Mouse (Mus musculus) ES-Bruce4 (cell line): ENCODE data around the gene Adam15. TPM values are rescaled to one million over a fixed set of nuclear protein-coding genes. Genes with fewer than 3 reads are reported as not detected.
A peak's percentile ranks its signal among the peaks of the same experiment; 100 is the strongest.

Experiments
- H3K27ac ChIP-seq: 2 replicates; pipeline ENCODE4 v1.5.1; 2012; ENCODE audit warnings: low read length, inconsistent platforms; ENCODE audit not compliant: insufficient read depth
- H3K27me3 ChIP-seq: 2 replicates; pipeline ENCODE4 v1.6.1; 2012; ENCODE audit warnings: mild to moderate bottlenecking, low read length, inconsistent platforms; ENCODE audit not compliant: control insufficient read depth, poor library complexity, insufficient read depth, severe bottlenecking
- H3K36me3 ChIP-seq: 2 replicates; pipeline ENCODE4 v1.6.1; 2012; ENCODE audit warnings: inconsistent platforms, mild to moderate bottlenecking, low read length, moderate library complexity; ENCODE audit not compliant: control insufficient read depth, poor library complexity, insufficient read depth, severe bottlenecking
- H3K4me1 ChIP-seq: one replicate; pipeline ENCODE4 v1.8.1; 2011; ENCODE audit warnings: low read length; ENCODE audit not compliant: control insufficient read depth, insufficient read depth
- H3K4me3 ChIP-seq: 2 replicates; pipeline ENCODE4 v1.5.1; 2011; ENCODE audit warnings: low read depth, mild to moderate bottlenecking, low read length
- H3K9ac ChIP-seq: 2 replicates; pipeline ENCODE4 v1.6.1; 2012; ENCODE audit warnings: low read depth, mild to moderate bottlenecking, inconsistent platforms; ENCODE audit not compliant: poor library complexity, severe bottlenecking
- H3K9me3 ChIP-seq: replicated peaks from 2 replicates; pipeline ENCODE4 v1.6.1; 2012; ENCODE audit warnings: mild to moderate bottlenecking, low read length, inconsistent platforms; ENCODE audit not compliant: control insufficient read depth, poor library complexity, insufficient read depth, severe bottlenecking
- CTCF ChIP-seq: IDR thresholded peaks from one replicate; pipeline ENCODE4 v1.8.1; 2011; ENCODE audit warnings: low read depth, low read length
- EP300 ChIP-seq: IDR thresholded peaks from 2 replicates; pipeline ENCODE4 v1.6.1; 2011; ENCODE audit warnings: low read depth, low read length; ENCODE audit not compliant: insufficient read depth
- POLR2A ChIP-seq: IDR thresholded peaks from one replicate; pipeline ENCODE4 v1.8.1; 2011; ENCODE audit warnings: low read length; ENCODE audit not compliant: insufficient read depth
- polyA plus RNA-seq: library from polyadenylated mRNA; stranded (reverse); fragments of >200 nt; gene quantifications from 2 replicates; pipeline ENCODE4 v1.2.4, GENCODE M21; 2011; ENCODE audit warnings: low read depth; ENCODE audit not compliant: missing spikeins, insufficient read depth, insufficient read length

The Adam15 gene
- polyA plus RNA-seq, 1 experiment, result 25.2 TPM

GRCm38 (mm10) chr3:89394006-89394893 is 44.5 kb upstream of the Adam15 start, which contains the start of gene Zbtb7b:
Zbtb7b (minus strand) TSS chr3:89394776.
- Histone ChIP-seq H3K36me3 (no peaks in the 10 kb centered on the region), H3K27me3 (no peaks in the 10 kb centered on the region), H3K4me3 (peak within 1 kb of the TSS; percentile 84), H3K27ac (peak within 1 kb of the TSS; percentile 80), H3K9me3 (no peaks in the 10 kb centered on the region), H3K4me1 (peaks cover 2% of the 10 kb centered on the region), H3K9ac (peak within 1 kb of the TSS; percentile 52)
- TF ChIP-seq EP300, result peak; percentile 47; the same call in 1 of the 2 replicates
- no peak for TF ChIP-seq POLR2A

DNA sequence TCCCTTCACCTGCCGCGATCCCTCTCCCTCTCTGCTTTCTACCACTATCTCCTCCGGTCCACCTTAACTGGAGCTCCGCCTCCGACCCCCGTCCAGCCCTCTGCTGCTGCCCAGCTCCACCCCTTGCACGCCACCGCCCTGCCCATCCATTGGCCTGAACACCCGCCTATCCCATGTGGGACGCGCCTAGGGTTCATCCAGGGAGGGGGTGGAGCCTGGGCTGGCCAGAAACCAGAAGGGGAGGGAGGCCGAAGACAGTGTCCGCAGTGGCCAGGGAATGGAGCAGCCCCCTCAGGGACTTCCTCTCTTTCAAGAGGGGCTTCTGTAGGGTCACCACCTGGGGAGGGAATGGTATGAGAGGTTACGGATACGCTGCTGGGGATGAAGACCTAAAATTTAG is 43.8 kb upstream of the Adam15 start:
- Histone ChIP-seq H3K27me3 (no peaks in the 10 kb centered on the region), H3K4me1 (peaks cover 2% of the 10 kb centered on the region)

DNA sequence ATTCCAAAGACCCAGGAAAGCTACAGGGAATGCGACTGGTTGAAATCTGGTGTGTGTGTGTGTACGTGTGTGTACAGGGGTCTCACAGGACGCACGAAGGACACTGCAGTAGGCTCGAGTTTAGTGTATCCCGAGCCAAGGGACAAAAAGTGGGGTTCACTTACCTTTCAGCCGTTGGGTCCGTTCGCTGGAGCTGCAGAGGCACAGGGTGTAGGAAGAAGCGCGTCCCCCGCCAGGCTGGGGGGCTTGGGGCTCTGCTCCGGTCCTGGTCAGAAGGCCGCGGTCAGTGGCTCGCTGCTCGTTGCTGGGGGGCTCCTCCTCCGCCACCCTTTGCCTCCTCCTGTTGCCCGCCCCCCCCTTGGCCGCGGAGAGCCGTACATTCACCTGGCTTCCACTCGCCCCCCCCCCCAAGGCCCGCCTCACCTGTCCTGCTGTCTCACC is 43.1 kb upstream of the Adam15 start:
- H3K27me3 ChIP-seq, result no peaks in the 10 kb centered on the region

More for the DNA sequence above, 43.8 kb upstream of the Adam15 start:
- Histone ChIP-seq H3K9me3 (no peaks in the 10 kb centered on the region), H3K4me3 (peak overlapping the region; percentile 84), H3K9ac (peak overlapping the region; percentile 52), H3K36me3 (no peaks in the 10 kb centered on the region), H3K27ac (peak overlapping the region; percentile 80; the same call in 1 of the 2 replicates)
- no peak for TF ChIP-seq POLR2A
- peak; percentile 55; the same call in 1 of the 2 replicates for TF ChIP-seq EP300
- no peak for TF ChIP-seq CTCF

GRCm38 (mm10) chr3:89391663-89392511 is 42.1 kb upstream of the Adam15 start:
- H3K4me1 ChIP-seq, result peaks cover 2% of the 10 kb centered on the region
- TF ChIP-seq POLR2A, result no peak
- 0 out of 2 replicates have a peak, but pooled peaks have one; percentile 6 for TF ChIP-seq EP300
- H3K9ac ChIP-seq, result peak overlapping the region; percentile 89
- no peaks in the 10 kb centered on the region for H3K9me3 ChIP-seq
- H3K4me3 ChIP-seq, result peak overlapping the region; percentile 84
- H3K36me3 ChIP-seq, result no peaks in the 10 kb centered on the region
- H3K27me3 ChIP-seq, result no peaks in the 10 kb centered on the region
- no peak overlapping the region for H3K27ac ChIP-seq

More for the DNA sequence above, 43.1 kb upstream of the Adam15 start:
- Histone ChIP-seq H3K9ac (peak overlapping the region; percentile 89), H3K36me3 (no peaks in the 10 kb centered on the region), H3K27ac (no peak overlapping the region), H3K9me3 (no peaks in the 10 kb centered on the region), H3K4me3 (peak overlapping the region; percentile 84), H3K4me1 (peaks cover 2% of the 10 kb centered on the region)
- TF ChIP-seq EP300 (no peak), CTCF (no peak), POLR2A (no peak)

DNA sequence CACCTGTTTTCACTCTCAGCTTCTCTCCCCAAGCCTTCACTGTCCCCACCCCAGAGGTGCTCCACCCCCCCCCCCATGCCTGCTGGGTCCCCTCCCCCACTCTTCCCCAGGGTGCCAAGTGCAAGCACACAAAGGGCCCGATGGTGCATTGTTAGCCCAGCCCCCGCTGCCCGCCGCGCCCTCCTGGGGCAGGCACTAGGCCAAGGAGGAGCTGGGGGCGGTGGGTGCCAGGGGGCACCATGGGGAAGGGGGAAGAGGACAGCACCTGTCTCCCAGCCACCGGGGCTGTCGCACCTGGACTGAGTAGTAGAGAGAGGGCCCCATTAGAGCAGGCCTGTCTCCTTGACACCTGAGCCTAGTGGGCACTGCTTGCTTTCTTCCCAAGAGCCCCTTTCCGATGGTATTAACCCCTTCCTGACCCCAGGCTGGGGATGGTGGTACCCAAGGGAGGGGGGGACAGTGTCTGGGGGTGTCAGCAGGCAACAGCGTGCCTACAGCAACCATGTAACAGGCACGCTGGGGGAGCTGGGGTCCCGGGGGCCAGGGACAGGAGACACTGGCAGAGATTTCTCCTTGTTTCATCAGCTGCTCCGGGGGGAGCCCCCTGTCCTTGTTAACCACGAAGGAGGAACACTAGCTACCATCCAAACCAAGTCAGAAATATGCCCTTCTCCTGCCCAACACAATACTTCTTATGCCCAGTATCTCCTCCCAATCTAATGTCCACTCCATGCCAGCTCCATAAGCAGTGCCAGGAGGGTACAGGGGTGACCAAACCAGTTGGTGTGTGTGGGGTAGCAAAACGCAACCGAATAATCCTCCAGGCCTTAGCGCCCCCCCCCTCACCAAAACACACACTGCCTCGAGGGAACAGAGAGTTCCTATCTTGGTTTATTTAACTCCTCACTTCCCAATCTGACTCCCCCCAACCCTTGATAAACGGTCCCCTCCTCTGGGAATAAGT is 41.2 kb upstream of the Adam15 start:
- no peaks in the 10 kb centered on the region for H3K27me3 ChIP-seq
- H3K4me1 ChIP-seq, result peaks cover 2% of the 10 kb centered on the region

More for the DNA sequence above, 41.2 kb upstream of the Adam15 start:
- no peaks in the 10 kb centered on the region for H3K9me3 ChIP-seq
- H3K27ac ChIP-seq, result no peak overlapping the region
- no peaks in the 10 kb centered on the region for H3K36me3 ChIP-seq
- no peak for TF ChIP-seq EP300
- no peak for TF ChIP-seq CTCF
- TF ChIP-seq POLR2A, result no peak
- peak overlapping the region; percentile 89 for H3K9ac ChIP-seq
- H3K4me3 ChIP-seq, result peak overlapping the region; percentile 84
